Mouse (Mus musculus): ENCODE data around the gene Teddm2.
A peak's percentile ranks its signal among the peaks of the same experiment; 100 is the strongest.

Teddm2 gene

GRCm38 (mm10) chr1:153814278-153814677 lies 85.8 kb downstream of the Teddm2 start:
- no peak for DNase-seq

DNA sequence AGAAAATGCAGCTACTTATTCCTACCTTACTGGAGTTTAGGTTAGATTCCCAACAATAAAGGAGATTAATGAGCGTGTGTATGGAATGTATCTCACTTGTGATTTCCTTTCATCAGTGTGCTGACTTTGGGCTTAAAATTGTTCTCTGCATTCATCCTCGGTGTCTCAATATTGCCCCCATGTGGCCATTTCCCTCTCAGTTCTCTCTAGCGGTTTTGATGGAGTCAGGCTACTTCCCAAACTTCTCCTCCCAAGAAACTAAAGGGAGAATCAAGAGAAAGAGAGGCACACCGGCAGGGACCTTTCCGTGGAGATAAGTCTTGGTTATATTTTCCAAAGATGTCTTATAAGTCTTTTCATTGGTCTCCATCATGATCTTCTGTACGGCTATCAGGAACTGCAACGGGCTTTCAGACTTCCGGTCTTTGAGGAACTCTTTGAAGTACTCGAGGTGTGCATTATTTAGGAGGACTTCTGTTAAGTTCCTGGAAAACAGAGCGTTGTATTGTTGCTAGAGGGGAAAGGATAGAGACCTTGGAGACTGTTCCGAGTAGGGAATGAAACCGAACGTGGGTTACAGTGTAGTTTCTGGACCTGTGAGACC lies 92.5 kb downstream of the Teddm2 start:
- DNase-seq, result peak; percentile 65

DNA sequence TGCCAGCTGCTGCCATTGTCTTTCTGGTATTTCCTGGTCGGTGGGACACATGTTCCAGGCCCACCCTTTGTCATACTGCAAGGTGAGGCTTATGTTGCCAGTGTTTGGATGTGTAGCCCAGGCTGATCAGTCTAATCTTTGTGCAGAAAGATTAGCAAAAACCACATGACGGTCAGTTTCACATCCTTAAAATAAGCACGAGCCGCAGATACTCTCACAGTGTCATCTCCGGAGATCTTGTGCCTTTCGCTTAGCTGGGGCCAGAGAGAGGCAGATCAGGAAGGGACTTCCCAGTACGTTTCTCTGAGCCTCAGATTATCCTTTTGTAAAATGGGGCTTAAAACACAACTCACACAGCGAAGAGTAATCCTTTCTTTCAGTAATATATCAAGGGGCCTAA lies 96.5 kb downstream of the Teddm2 start:
- DNase-seq, result no peak

- DNase-seq, result peak; percentile 11
Measured at GRCm38 (mm10) chr1:153802691-153803090, 97.3 kb downstream of the Teddm2 start.
